Mouse (Mus musculus) liver, embryonic 18 days (tissue): ENCODE measurements around the gene Ccpg1. TPM values are rescaled to one million over a fixed set of nuclear protein-coding genes. Genes with fewer than 3 reads are reported as not detected.

Source experiments
- polyA plus RNA-seq: library from polyadenylated mRNA; depleted of rRNA; stranded (reverse); fragments of >200 nt; gene quantifications from 2 replicates; pipeline ENCODE4 v1.2.3, GENCODE M21; 2012; rRNA removed

The Ccpg1 gene
- 7.5 and 8.2 TPM in 2 replicates for polyA plus RNA-seq

GRCm38 (mm10) chr9:72985250-72986220, at the start of gene Ccpg1, which contains the start of gene Ccpg1os:
Ccpg1 (plus strand) TSS chr9:72985429.
Ccpg1os (minus strand) TSS chr9:72985382.

GRCm38 (mm10) chr9:72958521-72959450, 26.4 kb upstream of the Ccpg1 start, which contains the start of the genes Dyx1c1 and Gm44503:
Dyx1c1 (plus strand) TSS chr9:72958785.
Gm44503 (plus strand) TSS chr9:72958852.

GRCm38 (mm10) chr9:73040080-73040479, 54.9 kb downstream of the Ccpg1 start, which contains the start of gene Pigb:
Pigb (minus strand) TSS chr9:73040378.

DNA sequence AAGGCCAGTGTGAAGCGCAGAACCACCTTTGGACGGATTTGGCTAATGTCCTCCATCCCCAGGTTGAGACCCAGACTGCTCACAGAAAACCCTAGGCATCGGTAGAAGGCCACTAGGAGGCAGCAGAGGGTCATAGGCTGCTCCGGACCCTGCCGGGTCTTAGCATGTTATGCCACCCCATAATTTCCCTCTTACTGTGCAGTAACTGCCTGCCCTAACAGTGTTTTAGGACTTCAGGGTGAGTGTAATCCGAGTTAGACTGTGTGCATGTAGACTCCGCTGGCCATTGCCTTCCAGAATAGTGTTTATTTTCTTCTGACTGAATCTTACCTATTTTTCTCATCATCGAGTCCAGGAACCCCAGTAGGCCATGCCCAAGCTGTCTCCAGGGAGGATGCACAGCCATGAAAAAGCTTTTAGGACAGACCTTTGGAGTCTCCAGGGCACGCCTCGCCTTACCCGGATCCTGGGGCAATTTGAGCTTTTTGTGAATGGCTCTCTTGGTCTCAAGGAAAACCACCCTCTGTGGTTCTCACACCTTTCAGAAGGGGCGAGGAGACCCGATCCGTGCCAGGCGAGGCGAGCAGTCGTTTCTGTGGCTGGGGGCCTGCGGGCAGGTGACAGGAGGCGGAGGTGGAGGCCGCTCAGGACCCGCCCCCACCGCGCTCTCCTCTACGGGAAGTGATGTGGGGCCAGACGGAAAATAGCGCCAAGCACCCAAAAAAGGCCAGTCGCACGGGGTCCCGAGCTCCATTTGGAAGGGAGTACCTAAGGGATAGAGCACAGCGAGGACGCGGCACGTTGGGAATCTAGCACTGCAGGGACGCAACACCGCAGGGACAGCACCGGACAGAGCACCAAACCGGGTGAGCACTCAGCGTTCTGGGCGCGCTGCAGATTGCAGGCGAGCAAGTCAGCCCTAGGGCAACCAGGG, 59.2 kb downstream of the Ccpg1 start, which contains the start of gene Rab27a:
Rab27a (plus strand) TSS at position 709 of the 934 bp plus-strand sequence.

Other genes starting within 250 kb of the Ccpg1 start
- 0.28 and 0.43 TPM in 2 replicates for gene Prtg, start 178.6 kb upstream of the Ccpg1 start, polyA plus RNA-seq
- 0.13 and 0.16 TPM in 2 replicates for gene Pygo1, start 59.8 kb upstream of the Ccpg1 start, polyA plus RNA-seq
- 0.19 and 0.24 TPM in 2 replicates for gene Dyx1c1, start 26.6 kb upstream of the Ccpg1 start, polyA plus RNA-seq
- gene Gm44503, start 26.6 kb upstream of the Ccpg1 start, polyA plus RNA-seq, result not detected in 2 replicates
- gene Ccpg1os, start within 50 bp of the Ccpg1 start, polyA plus RNA-seq, result 4.3 and 4.4 TPM in 2 replicates
- gene Pigb, start 54.9 kb downstream of the Ccpg1 start, polyA plus RNA-seq, result 3.8 and 4.2 TPM in 2 replicates
- 4.6 and 5.8 TPM in 2 replicates for gene Rab27a, start 59.4 kb downstream of the Ccpg1 start, polyA plus RNA-seq
- 0.21 and 0.30 TPM in 2 replicates for gene Khdc3, start 116.4 kb downstream of the Ccpg1 start, polyA plus RNA-seq
- gene Gm20509, start 117.0 kb downstream of the Ccpg1 start, polyA plus RNA-seq, result not detected in 2 replicates
- gene Rsl24d1, start 128.0 kb downstream of the Ccpg1 start, polyA plus RNA-seq, result 23.0 and 24.2 TPM in 2 replicates